Mouse (Mus musculus) kidney, adult 2 months (tissue): ENCODE data around the gene Hsd17b1. TPM values are rescaled to one million over a fixed set of nuclear protein-coding genes. Genes with fewer than 3 reads are reported as not detected.

Experiments
- DNase-seq: peaks from one replicate; pipeline ENCODE4 v3.0.0; 2021
- H3K27ac ChIP-seq: fragments of 200-500 bp; 2 replicates; pipeline ENCODE4 v1.5.1; 2012; ENCODE audit warnings: low read depth, low read length, control low read depth, inconsistent platforms; ENCODE audit not compliant: insufficient read depth
- H3K27me3 ChIP-seq: fragments of 200-500 bp; replicated peaks from 2 replicates; pipeline ENCODE4 v1.6.1; 2012; ENCODE audit warnings: mild to moderate bottlenecking, moderate library complexity, low read length, inconsistent platforms; ENCODE audit not compliant: control insufficient read depth, insufficient read depth
- H3K36me3 ChIP-seq: fragments of 200-500 bp; 2 replicates; pipeline ENCODE4 v1.6.1; 2012; ENCODE audit warnings: mild to moderate bottlenecking, moderate library complexity, low read length, inconsistent platforms; ENCODE audit not compliant: control insufficient read depth, insufficient read depth
- H3K4me1 ChIP-seq: fragments of 200-500 bp; 2 replicates; pipeline ENCODE4 v1.6.1; 2011; ENCODE audit warnings: low read length; ENCODE audit not compliant: control insufficient read depth, insufficient read depth
- H3K4me3 ChIP-seq: fragments of 200-500 bp; 2 replicates; pipeline ENCODE4 v1.5.1; 2011; ENCODE audit warnings: mild to moderate bottlenecking, low read depth, low read length, control low read depth; ENCODE audit not compliant: insufficient read depth
- CTCF ChIP-seq: fragments of 200-500 bp; conservative IDR thresholded peaks from 2 replicates; pipeline ENCODE4 v1.5.1; 2011; ENCODE audit warnings: low read depth, mild to moderate bottlenecking, control low read depth, low read length, moderate library complexity, mixed read lengths; ENCODE audit not compliant: insufficient read depth, insufficient read length
- POLR2A ChIP-seq: fragments of 200-500 bp; IDR thresholded peaks from one replicate; pipeline ENCODE4 v1.6.1; 2011; ENCODE audit warnings: low read depth, low read length, control low read depth
- WGBS: fragments of 180-500 bp; shearing (Covaris S2); methylation state at CpG from one replicate; pipeline ENCODE4 v1.1.7; 2018; 5-methylcytosine and 5-hydroxymethylcytosine counted together
- polyA plus RNA-seq: library from polyadenylated mRNA; depleted of rRNA; stranded (reverse); fragments of >200 nt; gene quantifications from 2 replicates; pipeline ENCODE4 v1.2.3, GENCODE M21; 2012

Hsd17b1 gene
- polyA plus RNA-seq, 1 experiment: 0.44 TPM

DNA sequence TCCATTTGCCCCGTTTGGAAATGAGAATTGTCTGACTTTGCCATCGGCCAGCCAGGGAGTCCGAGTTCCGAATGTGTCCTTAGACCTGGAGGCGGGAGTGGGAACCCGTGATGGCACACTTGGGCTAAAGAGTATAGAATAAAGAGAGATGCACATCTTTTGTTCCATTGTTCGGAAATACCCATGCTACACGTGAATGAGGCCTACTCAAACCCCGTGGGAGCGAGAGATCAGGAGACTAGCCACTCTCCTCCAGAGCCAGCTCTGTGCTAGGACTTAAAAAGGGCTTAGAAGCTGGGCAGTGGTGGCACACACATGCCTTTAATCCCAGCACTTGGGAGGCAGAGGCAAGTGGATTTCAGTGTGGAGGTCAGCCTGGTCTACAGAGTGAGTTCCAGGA, 18.7 kb upstream of the Hsd17b1 start:
- TF ChIP-seq POLR2A (no peak), CTCF (no peak)
- Histone ChIP-seq H3K27ac (peak overlapping the region; percentile 83; the same call in 1 of the 2 replicates), H3K27me3 (no peaks in the 10 kb centered on the region), H3K4me3 (no peak overlapping the region), H3K4me1 (peaks cover 6% of the 10 kb centered on the region; the same call in 1 of the 2 replicates), H3K36me3 (no peaks in the 10 kb centered on the region)
- DNase-seq: no peak
- 83% methylated on average over 10 of the region's 10 CpGs for WGBS

DNA sequence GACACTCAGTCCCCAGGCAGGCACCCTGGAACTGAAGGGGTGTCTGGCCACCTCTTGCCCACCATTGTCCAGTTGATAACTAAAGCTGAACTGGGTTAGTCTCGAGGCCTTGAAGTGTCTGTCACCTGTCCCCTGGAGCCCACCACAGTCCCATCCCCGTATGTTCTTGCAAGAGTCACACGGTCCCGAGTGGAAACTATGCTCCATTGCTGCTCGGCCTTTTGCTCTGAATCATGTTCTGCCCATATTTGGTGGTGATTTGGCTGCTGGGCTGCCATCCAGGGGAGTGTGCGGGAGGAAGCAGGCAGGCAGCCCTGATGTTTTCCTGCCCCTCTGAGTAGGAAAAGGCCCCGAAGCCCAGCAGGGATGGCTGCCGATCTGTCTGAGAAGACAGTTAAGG, 18.1 kb upstream of the Hsd17b1 start:
- Histone ChIP-seq H3K27me3 (no peaks in the 10 kb centered on the region), H3K36me3 (no peaks in the 10 kb centered on the region), H3K27ac (peak overlapping the region; percentile 86), H3K4me3 (no peak overlapping the region), H3K4me1 (peaks cover 6% of the 10 kb centered on the region; the same call in 1 of the 2 replicates)
- 36% methylated on average over 8 of the region's 8 CpGs for WGBS
- no peak for TF ChIP-seq CTCF
- no peak for TF ChIP-seq POLR2A
- peak; percentile 76 for DNase-seq

DNA sequence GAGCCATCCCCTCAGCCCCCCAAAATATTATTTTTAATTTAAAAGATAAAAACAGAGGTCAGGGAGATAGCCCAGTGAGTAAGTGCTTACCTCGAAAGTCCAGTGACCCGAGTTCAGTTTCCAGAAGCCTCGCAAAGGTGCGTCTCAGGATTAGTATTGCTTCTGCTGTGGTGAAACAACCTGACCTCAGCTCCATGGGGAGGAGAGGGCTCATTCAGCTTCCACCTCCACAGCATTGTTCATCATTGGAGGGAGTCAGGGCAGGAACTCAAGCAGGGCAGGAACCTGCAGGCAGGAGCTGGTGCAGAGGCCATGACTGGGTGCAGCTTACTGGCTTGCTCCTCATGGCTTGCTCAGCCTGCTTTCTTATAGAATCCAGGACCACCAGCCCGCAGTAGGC, 17.2 kb upstream of the Hsd17b1 start:
- no peak overlapping the region for H3K27ac ChIP-seq
- H3K27me3 ChIP-seq: no peaks in the 10 kb centered on the region
- peaks cover 6% of the 10 kb centered on the region; the same call in 1 of the 2 replicates for H3K4me1 ChIP-seq
- DNase-seq: no peak
- no peak overlapping the region for H3K4me3 ChIP-seq
- no peaks in the 10 kb centered on the region for H3K36me3 ChIP-seq
- TF ChIP-seq CTCF (no peak), POLR2A (no peak)
- WGBS: 93% methylated on average over 5 of the region's 5 CpGs

DNA sequence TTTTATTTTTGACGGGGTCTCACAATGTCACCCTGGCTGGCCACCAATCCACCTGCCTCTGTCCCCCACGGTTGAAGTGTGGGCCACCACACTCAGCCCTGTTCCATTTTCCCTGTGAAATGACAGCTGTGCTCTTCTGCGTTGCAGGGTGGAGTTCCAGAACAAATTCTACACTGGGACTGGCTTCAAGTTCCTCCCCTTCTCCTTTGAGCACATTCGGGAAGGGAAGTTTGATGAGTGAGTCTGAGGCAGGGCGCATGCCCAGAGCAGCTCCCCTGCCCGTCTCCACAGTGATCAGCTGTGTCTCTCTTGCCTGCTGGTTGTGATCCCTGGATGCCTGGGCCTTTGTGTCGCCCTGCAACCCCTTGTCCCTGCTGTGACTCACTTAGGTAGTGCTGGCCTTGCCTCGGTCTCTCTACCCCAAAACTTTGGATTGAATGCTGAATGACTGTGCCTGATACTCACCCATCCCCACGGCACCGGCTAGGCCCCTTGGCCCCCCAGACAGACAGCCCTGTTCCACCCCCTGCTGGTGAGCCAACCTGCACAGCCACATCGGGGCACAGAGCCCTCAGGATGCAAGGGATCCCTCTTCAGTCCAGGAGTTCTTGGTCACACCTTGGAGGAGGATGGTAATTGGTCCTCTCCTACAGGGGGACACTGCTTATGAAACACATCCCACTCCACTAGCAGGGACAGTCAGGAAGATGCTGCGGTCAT, 15.9 kb upstream of the Hsd17b1 start:
- TF ChIP-seq POLR2A (no peak), CTCF (no peak)
- Histone ChIP-seq H3K36me3 (no peaks in the 10 kb centered on the region), H3K27me3 (no peaks in the 10 kb centered on the region), H3K27ac (0 out of 2 replicates have a peak overlapping the region, but pooled peaks have one; percentile 9), H3K4me3 (no peak overlapping the region), H3K4me1 (peaks cover 9% of the 10 kb centered on the region)
- 75% methylated on average over 12 of the region's 12 CpGs for WGBS
- peak; percentile 50 for DNase-seq

DNA sequence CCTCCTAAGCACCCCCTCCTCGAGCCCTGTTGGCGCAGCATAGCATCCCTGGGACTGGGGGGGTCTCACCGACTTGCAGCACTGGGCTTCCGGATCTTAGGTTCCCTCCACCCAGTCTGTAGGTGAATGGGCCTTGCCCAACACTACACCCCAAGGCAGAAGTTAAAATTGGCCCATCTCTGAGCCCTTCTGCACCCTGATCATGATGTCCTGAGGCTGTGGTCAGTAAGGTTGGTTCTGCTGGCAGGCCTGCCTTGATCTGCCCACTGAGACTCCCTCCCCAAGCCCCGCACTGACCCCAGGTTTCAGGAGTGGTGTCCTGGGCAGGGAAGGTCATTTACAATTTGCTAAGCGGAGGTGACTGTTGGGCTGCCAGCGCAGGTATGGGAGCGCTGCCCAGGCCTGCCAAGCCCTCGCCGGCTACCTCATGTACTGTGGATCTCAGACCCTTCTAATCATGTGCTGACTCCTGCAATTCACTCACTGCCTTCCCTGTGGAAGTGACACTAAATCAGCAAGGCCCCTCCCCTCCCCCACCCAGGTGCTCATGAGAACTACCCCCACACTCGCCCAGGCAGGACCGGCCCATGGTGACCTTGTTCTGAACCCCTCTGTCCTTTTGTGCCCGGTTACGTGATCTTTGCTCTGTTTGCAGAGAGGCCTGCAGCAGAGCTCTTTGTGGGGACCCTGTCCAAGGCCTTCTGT, 15.1 kb upstream of the Hsd17b1 start:
- 58% methylated on average over 14 of the region's 14 CpGs for whole genome bisulfite sequencing
- Histone ChIP-seq H3K4me3 (no peak overlapping the region), H3K4me1 (peaks cover 10% of the 10 kb centered on the region), H3K27ac (peak overlapping the region; percentile 79), H3K27me3 (no peaks in the 10 kb centered on the region), H3K36me3 (no peaks in the 10 kb centered on the region)
- DNase-seq: no peak
- TF ChIP-seq POLR2A: no peak
- TF ChIP-seq CTCF: no peak

DNA sequence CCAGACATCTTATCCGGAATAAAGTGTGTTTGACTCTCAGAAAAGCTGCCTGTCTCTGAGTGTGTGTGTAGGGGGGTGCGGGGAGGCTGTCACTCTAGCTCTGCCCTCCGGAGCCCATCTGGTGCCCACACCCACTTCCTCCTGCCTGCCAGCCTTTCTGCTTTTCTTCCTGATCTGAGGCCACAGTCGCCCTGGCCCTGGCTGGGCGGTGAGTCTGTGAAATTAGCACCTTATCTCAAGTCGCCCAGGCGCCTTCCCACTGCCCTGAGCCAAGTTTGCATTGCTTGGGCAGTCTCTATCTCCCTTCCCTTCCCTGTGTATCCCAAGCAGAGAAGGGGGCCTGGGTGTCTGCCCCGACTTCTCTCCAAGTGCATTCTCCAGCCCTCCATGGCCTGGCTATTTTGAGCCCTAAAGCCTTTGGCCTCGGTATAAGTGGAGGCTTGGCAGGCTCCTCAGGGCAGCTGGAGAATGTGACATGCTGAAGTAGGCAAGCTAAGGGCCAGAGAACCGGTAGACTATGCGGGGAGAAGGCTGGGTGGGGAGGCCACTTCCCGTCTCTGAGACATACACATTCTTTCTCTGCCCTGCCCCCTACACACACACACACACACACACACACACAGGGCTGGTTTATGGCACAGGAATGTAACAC, 14.4 kb upstream of the Hsd17b1 start:
- H3K27ac ChIP-seq: peak overlapping the region; percentile 79
- peaks cover 10% of the 10 kb centered on the region for H3K4me1 ChIP-seq
- peak; percentile 43 for DNase-seq
- no peak for TF ChIP-seq POLR2A
- TF ChIP-seq CTCF: no peak
- WGBS: 25% methylated on average over 12 of the region's 12 CpGs
- H3K27me3 ChIP-seq: no peaks in the 10 kb centered on the region
- H3K4me3 ChIP-seq: no peak overlapping the region
- no peaks in the 10 kb centered on the region for H3K36me3 ChIP-seq

DNA sequence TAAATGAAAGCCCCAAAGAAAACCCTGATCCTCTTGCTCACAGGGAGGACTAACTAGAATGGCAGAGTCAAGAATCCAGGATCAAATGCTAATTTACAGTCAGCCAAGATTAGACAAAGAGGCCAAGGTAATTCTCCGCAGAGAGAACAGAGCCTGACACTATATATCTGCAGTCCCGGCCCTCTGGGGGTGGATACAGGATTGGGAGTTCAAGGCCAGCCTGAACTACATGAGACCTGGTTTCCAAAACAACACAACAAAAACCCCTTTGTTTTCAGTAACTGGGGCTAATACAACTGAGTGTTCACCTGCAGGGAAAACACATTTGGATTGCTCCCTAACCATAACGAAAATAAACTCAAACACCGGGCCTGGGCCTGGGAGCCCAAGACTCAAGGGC, 13.7 kb upstream of the Hsd17b1 start:
- Histone ChIP-seq H3K27ac (peak overlapping the region; percentile 79), H3K27me3 (no peaks in the 10 kb centered on the region), H3K4me1 (peaks cover 10% of the 10 kb centered on the region), H3K4me3 (no peak overlapping the region), H3K36me3 (no peaks in the 10 kb centered on the region)
- no peak for DNase-seq
- no peak for TF ChIP-seq POLR2A
- no peak for TF ChIP-seq CTCF
- WGBS: 82% methylated on average over 4 of the region's 4 CpGs
